11 mouse cellular contexts compared by ENCODE assay signal in genomic region chr4:99659361-99660072, GRCm38 (mm10). TPM values are rescaled to one million over a fixed set of nuclear protein-coding genes. Genes with fewer than 3 reads are reported as not detected.
DNase-seq lines count a peak whose midpoint lies in the region; ATAC-seq lines count a peak whose summit lies in the region.
"Had no signal": no experiment of that assay in that cellular context is flagged by ENCODE, and none has a peak within 500 bp of the region (broad histone marks: within the 10 kb centered on the region; RNA-seq: fewer than 3 reads in every experiment).

No protein-coding gene starts in this region.

- H3K27ac ChIP-seq in kidney, embryonic 15.5 days, result no peak overlapping the region
- no peak overlapping the region for H3K27ac ChIP-seq in embryonic facial prominence, embryonic 10.5 days (replicated peaks)
- H3K27ac ChIP-seq: embryonic facial prominence, embryonic 15.5 days had no signal

- peaks cover 42% of the 10 kb centered on the region for H3K4me1 ChIP-seq in kidney, embryonic 15.5 days
- H3K4me1 ChIP-seq in embryonic facial prominence, embryonic 10.5 days, result peaks cover 29% of the 10 kb centered on the region

- H3K4me2 ChIP-seq in kidney, embryonic 15.5 days, result no peak overlapping the region
- H3K4me2 ChIP-seq: embryonic facial prominence, embryonic 15.5 days had no signal

- H3K9ac ChIP-seq in kidney, embryonic 15.5 days, result no peak overlapping the region
- H3K9ac ChIP-seq: embryonic facial prominence, embryonic 15.5 days had no signal

- DNase-seq in cerebellum, adult 8-10 months, result peak; percentile 26
- DNase-seq in cerebellum, adult 9-11 months, result no peak
- peak; percentile 32 to 46 for DNase-seq in kidney, postnatal 4 days
- DNase-seq in embryonic facial prominence, embryonic 10.5 days (ENCODE audit: low spot score), result peak; percentile 46
- peak; percentile 23 for DNase-seq in mesoderm, embryonic 11.5 days (ENCODE audit: low read depth, low spot score)
- DNase-seq in MN1 (ENCODE audit: low spot score), result no peak
- DNase-seq: gastrocnemius, postnatal 14 days; lung, postnatal 10 days had no signal

- 2% methylated on average over 28 of the region's 28 CpGs for WGBS in kidney, embryonic 15.5 days
- WGBS in embryonic facial prominence, embryonic 10.5 days, result 2% methylated on average over 28 of the region's 28 CpGs

- no peaks in the 10 kb centered on the region for H3K36me3 ChIP-seq in kidney, embryonic 15.5 days
- H3K36me3 ChIP-seq in embryonic facial prominence, embryonic 10.5 days (replicated peaks), result no peaks in the 10 kb centered on the region
- H3K36me3 ChIP-seq: embryonic facial prominence, embryonic 15.5 days had no signal

- no peak for ATAC-seq in kidney, embryonic 15.5 days (replicated peaks; ENCODE audit: low FRiP score)
- ATAC-seq in frontal cortex, adult (ENCODE audit: low TSS enrichment), result no peak

- no peak overlapping the region for H3K4me3 ChIP-seq in kidney, embryonic 15.5 days (replicated peaks)
- 0 out of 2 replicates have a peak overlapping the region, but pooled peaks have one; percentile 21 for H3K4me3 ChIP-seq in embryonic facial prominence, embryonic 10.5 days

- peaks cover 95% of the 10 kb centered on the region for H3K27me3 ChIP-seq in kidney, embryonic 15.5 days
- H3K27me3 ChIP-seq in embryonic facial prominence, embryonic 10.5 days (replicated peaks; ENCODE audit: low read depth, poor library complexity, severe bottlenecking), result peaks cover 100% of the 10 kb centered on the region

- no peaks in the 10 kb centered on the region for H3K9me3 ChIP-seq in kidney, embryonic 15.5 days (replicated peaks)
- H3K9me3 ChIP-seq in embryonic facial prominence, embryonic 10.5 days, result no peaks in the 10 kb centered on the region
- H3K9me3 ChIP-seq: embryonic facial prominence, embryonic 15.5 days had no signal

RNA-seq across cellular contexts. Expression of gene Foxd3, which starts 3.4 kb away (rescaled TPM):
- 0.15 and 0.17 TPM in 2 replicates for polyA plus RNA-seq in kidney, embryonic 15.5 days (2015; fragmentation: Nextera tagmentation; extraction: Ambion mirVana)
- 0.42 and 0.69 TPM in 2 replicates for polyA plus RNA-seq in embryonic facial prominence, embryonic 10.5 days (2016; fragmentation: Nextera tagmentation; extraction: Ambion mirVana)

RNA-seq across cellular contexts. Expression of gene Alg6, which starts 55.9 kb away (rescaled TPM):
- polyA plus RNA-seq in kidney, embryonic 15.5 days (2015; fragmentation: Nextera tagmentation; extraction: Ambion mirVana), result 26.8 and 27.0 TPM in 2 replicates
- polyA plus RNA-seq in embryonic facial prominence, embryonic 10.5 days (2016; fragmentation: Nextera tagmentation; extraction: Ambion mirVana), result 17.5 and 20.3 TPM in 2 replicates

Comparison
In these comparisons a context has a peak if more than half of its experiments do, and no peak if none do; other contexts are left out.
1. DNase-seq: peak in cerebellum, adult 8-10 months (single experiment), kidney, postnatal 4 days (2 of 2), embryonic facial prominence, embryonic 10.5 days (single experiment) and mesoderm, embryonic 11.5 days (single experiment); none in cerebellum, adult 9-11 months (single experiment) and MN1 (single experiment).